Mouse (Mus musculus): ENCODE results near the gene Csnk2a1. TPM values are rescaled to one million over a fixed set of nuclear protein-coding genes. Genes with fewer than 3 reads are reported as not detected.
A peak's percentile ranks its signal among the peaks of the same experiment; 100 is the strongest.

Csnk2a1 gene
- polyA plus RNA-seq (2015; fragmentation: Nextera tagmentation; extraction: Ambion mirVana) = 74.6 and 93.0 TPM in 2 replicates

DNA sequence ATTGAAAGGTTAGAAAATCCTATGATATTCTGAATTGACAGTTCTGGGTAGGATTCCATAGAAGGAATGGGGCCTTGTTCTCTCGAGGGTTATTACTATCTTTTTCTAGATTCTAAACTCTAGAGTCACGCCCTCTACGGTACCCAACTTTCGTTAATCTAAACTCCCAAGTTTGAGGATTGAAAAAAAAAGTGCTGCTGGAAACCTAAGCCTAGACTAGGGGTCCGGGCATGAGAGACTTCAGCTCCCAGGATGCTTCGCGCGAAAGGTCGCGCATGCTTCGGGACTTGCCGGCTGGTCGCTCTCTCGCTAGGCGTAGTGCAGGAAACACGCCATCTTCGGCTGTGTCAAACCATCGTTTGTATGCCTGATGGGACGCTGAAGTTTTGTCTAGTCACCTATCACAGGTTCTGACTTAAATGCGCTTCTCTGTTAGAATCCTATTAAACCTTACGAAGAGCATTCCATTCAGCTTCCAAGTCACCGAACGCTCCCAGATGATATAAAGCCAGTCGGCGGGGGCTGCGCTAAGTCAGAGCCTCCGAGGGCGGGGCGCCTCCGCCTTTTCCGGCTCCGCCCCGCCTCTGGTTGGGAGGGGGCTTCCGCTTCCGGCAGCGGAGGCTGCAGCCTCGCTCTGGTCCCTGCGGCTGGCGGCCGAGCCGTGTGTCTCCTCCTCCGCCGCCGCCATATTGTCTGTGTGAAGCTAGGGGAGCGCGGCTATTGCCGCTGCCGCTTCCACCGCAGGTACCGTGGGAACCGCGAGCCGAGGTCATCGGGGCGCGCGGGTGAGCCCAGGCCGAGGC is at the start of gene Csnk2a1:
TSS of gene Csnk2a1 (plus strand) at position 592 of the 803 bp plus-strand sequence.
- H3K27me3 ChIP-seq = no peaks in the 10 kb centered on the region
- no peaks in the 10 kb centered on the region for H3K9me3 ChIP-seq
- H3K4me2 ChIP-seq = peak within 1 kb of the TSS; percentile 52
- peak within 1 kb of the TSS; percentile 88 for H3K4me3 ChIP-seq
- H3K4me1 ChIP-seq = peaks cover 18% of the 10 kb centered on the region
- peaks cover 4% of the 10 kb centered on the region; the same call in 1 of the 2 replicates for H3K36me3 ChIP-seq
- peak within 1 kb of the TSS; percentile 91 for H3K9ac ChIP-seq
- under 1% methylated on average over 58 of the region's 58 CpGs for WGBS
- peak; percentile 96 for ATAC-seq (ENCODE audit: insufficient number of reproducible peaks, low FRiP score, low TSS enrichment, low read depth)
- H3K27ac ChIP-seq = peak within 1 kb of the TSS; percentile 98

DNA sequence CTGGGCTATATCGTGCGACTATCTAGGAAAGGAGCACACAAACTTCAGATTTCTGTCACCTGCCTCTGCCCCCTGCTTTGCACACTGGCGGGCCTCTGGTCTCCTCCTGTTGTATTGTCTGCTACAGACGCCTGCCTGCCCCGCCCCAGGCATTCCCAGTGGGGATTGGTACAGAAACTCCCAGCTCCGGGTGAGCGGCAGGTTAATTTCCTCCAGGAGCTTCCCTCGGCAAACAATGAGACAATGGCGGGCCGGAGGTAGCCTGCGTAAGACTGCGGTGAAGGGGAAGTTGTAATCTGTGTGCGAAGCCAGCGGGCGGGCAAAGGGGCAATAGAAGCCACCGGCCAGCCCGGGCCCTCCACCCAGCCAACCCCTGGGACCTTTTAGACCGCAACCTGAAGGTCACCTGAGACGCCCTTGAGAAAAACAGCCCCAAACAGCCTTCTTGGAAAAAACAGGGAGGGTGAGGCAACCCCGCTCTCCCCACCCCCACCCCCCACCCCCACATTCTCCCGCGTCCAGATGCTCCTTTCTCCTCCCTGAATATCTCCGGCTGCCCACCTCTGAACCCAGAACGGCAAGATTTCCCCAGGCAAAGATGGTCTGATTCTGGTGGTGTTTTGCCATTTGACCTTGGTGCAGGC is 49.4 kb upstream of the Csnk2a1 start:
- Histone ChIP-seq H3K27me3 (no peaks in the 10 kb centered on the region), H3K4me3 (no peak overlapping the region), H3K36me3 (no peaks in the 10 kb centered on the region), H3K9ac (no peak overlapping the region), H3K27ac (no peak overlapping the region), H3K4me1 (peaks cover 7% of the 10 kb centered on the region; the same call in 1 of the 2 replicates), H3K9me3 (no peaks in the 10 kb centered on the region), H3K4me2 (no peak overlapping the region)
- ATAC-seq (ENCODE audit: insufficient number of reproducible peaks, low FRiP score, low TSS enrichment, low read depth) = no peak
- 18% methylated on average over 24 of the region's 24 CpGs for WGBS

DNA sequence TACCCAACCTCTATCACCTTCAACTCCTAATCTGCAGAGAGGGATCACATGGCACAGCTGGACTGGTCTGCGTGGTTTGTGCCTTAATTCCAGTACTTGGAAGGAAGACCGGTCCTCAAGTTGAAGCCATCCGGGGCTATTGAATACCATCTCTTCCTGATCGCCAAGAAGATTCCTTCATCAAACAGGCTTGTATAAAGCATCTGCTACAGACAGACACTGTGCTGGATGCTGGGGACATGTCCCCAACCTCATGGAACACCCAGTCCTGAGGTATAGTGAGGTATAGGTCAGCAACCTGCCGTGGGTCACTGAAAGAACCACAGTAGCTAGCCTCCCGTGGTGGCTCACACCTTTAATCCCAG is 48.9 kb upstream of the Csnk2a1 start:
- 78% methylated on average over 6 of the region's 6 CpGs for WGBS
- no peak overlapping the region for H3K27ac ChIP-seq
- no peak for ATAC-seq (ENCODE audit: insufficient number of reproducible peaks, low FRiP score, low TSS enrichment, low read depth)
- no peaks in the 10 kb centered on the region for H3K9me3 ChIP-seq
- no peak overlapping the region for H3K4me2 ChIP-seq
- H3K4me3 ChIP-seq = no peak overlapping the region
- H3K4me1 ChIP-seq = peaks cover 7% of the 10 kb centered on the region; the same call in 1 of the 2 replicates
- H3K9ac ChIP-seq = no peak overlapping the region
- no peaks in the 10 kb centered on the region for H3K36me3 ChIP-seq
- no peaks in the 10 kb centered on the region for H3K27me3 ChIP-seq

DNA sequence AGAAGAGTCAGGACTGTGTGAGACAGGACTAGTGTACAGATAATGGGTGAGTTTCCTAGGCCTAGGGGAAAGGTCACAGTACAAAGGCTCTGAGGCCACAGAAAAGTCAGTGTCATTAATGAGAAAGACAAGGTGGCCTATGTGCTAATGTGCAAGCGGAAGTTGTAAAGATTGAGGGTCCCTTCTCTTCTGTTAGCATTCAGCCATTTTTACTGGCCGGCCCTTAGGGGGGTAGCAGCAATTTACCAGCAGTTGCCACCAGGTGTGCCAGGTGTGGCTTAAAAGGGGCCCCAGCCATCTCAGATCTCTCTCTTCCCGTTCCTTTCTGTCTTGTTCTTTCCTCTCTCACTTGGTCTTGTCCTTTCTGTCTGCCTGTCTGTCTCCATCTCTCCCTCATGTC is 48.3 kb upstream of the Csnk2a1 start:
- ATAC-seq (ENCODE audit: insufficient number of reproducible peaks, low FRiP score, low TSS enrichment, low read depth) = no peak
- no peak overlapping the region for H3K9ac ChIP-seq
- H3K4me1 ChIP-seq = peaks cover 7% of the 10 kb centered on the region; the same call in 1 of the 2 replicates
- H3K36me3 ChIP-seq = no peaks in the 10 kb centered on the region
- H3K27ac ChIP-seq = no peak overlapping the region
- H3K4me3 ChIP-seq = no peak overlapping the region
- no peaks in the 10 kb centered on the region for H3K27me3 ChIP-seq
- H3K9me3 ChIP-seq = no peaks in the 10 kb centered on the region
- H3K4me2 ChIP-seq = no peak overlapping the region
- whole genome bisulfite sequencing = 58% methylated on average over 3 of the region's 3 CpGs

DNA sequence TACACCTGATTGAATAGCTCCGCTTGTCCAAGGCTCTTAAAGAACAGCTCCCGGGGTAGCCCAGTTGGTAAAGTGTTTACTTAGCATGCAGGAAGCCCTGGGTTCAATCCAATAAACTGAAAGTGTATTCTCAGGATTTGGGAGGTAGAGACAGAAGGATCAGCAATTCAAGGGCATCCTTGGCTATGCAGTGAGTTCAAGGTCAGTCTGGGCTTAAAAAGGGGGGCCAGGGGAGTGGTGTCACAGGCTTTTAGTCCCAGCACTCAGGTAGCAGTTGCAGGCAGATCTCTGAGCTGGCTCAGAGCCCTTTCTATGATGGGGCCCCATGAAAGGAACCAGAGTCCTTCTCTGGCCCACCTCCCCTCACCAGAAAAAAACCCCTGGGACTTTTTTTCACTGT is 47.3 kb upstream of the Csnk2a1 start:
- Histone ChIP-seq H3K4me1 (peaks cover 7% of the 10 kb centered on the region; the same call in 1 of the 2 replicates), H3K36me3 (no peaks in the 10 kb centered on the region), H3K4me2 (no peak overlapping the region), H3K9ac (no peak overlapping the region), H3K27me3 (no peaks in the 10 kb centered on the region), H3K27ac (no peak overlapping the region), H3K4me3 (no peak overlapping the region), H3K9me3 (no peaks in the 10 kb centered on the region)
- no peak for ATAC-seq (ENCODE audit: insufficient number of reproducible peaks, low FRiP score, low TSS enrichment, low read depth)
- WGBS = 78% methylated on average over 2 of the region's 2 CpGs

DNA sequence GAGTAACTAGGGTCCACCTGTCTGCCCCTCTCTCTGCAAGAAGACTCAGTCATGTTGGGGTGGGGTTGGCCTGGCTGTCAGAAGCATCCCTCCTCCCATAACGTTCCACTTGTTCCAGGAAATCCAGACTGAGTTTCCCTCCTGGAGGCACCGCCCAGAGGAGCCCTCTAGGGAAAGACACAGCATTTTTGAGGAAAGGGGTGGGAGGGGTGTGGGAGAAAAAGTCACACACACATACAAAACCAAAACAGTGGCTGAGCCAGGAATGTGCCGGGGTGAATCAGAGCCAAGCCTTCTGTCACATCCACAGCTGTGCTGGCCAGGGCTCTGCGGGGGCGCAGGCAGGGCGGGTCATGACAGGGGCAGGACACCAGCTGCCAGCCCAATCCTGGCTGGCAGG is 46.3 kb upstream of the Csnk2a1 start:
- Histone ChIP-seq H3K27ac (no peak overlapping the region), H3K4me3 (no peak overlapping the region), H3K4me1 (peaks cover 7% of the 10 kb centered on the region; the same call in 1 of the 2 replicates), H3K9ac (no peak overlapping the region), H3K4me2 (no peak overlapping the region), H3K36me3 (no peaks in the 10 kb centered on the region), H3K27me3 (no peaks in the 10 kb centered on the region), H3K9me3 (no peaks in the 10 kb centered on the region)
- 53% methylated on average over 6 of the region's 6 CpGs for WGBS
- peak; percentile 80 for ATAC-seq (ENCODE audit: insufficient number of reproducible peaks, low FRiP score, low TSS enrichment, low read depth)

DNA sequence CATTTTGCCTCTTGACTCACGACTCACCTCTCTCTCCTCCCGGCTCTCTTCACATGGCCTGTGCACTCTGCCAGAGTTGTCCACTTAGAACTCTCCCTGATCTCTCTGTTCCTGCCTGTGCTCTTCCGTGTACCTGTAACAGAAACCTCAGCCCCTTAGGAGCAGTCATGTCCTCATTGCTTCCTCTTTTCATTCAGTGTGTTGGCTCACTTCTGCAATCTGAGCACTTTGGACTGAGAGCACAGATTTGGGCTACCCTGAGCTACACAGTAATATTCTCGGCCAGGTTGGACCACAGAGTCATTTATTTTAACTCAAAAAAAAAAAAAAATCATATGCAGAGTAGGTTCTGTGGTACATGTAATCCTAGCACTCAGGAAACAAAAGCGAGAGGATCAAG is 39.5 kb upstream of the Csnk2a1 start:
- ATAC-seq (ENCODE audit: insufficient number of reproducible peaks, low FRiP score, low TSS enrichment, low read depth) = no peak
- Histone ChIP-seq H3K4me3 (no peak overlapping the region), H3K4me2 (no peak overlapping the region), H3K9ac (no peak overlapping the region), H3K36me3 (no peaks in the 10 kb centered on the region), H3K4me1 (no peaks in the 10 kb centered on the region), H3K27me3 (no peaks in the 10 kb centered on the region), H3K9me3 (no peaks in the 10 kb centered on the region), H3K27ac (no peak overlapping the region)
- WGBS = 78% methylated on average over 5 of the region's 5 CpGs

DNA sequence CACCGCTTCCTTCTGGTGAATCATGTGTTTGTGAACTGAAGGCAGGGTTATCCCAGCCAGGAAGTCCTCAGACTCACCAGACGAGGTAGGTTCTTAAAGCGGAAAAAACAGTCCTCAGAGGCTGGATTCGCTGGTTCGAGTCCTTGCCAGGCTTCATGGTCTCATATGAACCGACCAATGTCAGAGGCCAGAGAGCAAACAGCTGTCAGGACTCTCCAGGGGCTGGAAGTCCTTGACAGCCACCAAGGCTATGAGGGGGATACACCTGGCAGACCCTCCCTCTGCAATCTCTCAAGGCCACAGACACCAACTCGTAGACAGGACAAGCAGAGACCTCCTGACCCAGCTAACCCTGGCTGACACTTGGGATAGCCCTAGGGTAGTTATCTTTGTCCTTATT is 37.4 kb upstream of the Csnk2a1 start:
- Histone ChIP-seq H3K36me3 (no peaks in the 10 kb centered on the region), H3K4me3 (no peak overlapping the region), H3K9me3 (no peaks in the 10 kb centered on the region), H3K9ac (no peak overlapping the region), H3K27me3 (no peaks in the 10 kb centered on the region), H3K27ac (no peak overlapping the region), H3K4me1 (no peaks in the 10 kb centered on the region), H3K4me2 (no peak overlapping the region)
- ATAC-seq (ENCODE audit: insufficient number of reproducible peaks, low FRiP score, low TSS enrichment, low read depth) = no peak
- 61% methylated on average over 7 of the region's 7 CpGs for WGBS

DNA sequence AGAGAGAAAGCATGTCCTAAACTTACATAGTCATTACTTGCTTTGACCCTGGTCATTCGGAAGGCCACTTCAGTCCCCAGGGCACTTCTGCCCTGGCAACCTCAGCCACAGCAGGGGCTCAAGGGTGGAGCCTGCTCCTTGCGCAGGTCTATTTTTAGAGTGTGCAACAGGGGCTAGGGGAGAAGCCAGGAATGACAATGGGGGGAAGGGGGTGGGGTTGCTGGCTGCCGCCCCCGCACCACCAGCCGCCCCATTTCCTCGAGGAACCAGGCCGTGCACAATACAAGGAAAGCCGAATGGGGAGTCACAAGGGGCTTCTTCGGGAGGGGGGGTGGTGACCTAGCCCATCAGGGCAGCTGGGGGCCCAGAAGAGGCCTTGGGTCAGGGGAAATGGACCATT is 37.0 kb upstream of the Csnk2a1 start:
- WGBS = 63% methylated on average over 9 of the region's 9 CpGs
- no peak overlapping the region for H3K27ac ChIP-seq
- H3K4me1 ChIP-seq = no peaks in the 10 kb centered on the region
- H3K4me2 ChIP-seq = no peak overlapping the region
- H3K27me3 ChIP-seq = no peaks in the 10 kb centered on the region
- ATAC-seq (ENCODE audit: insufficient number of reproducible peaks, low FRiP score, low TSS enrichment, low read depth) = no peak
- no peaks in the 10 kb centered on the region for H3K9me3 ChIP-seq
- H3K4me3 ChIP-seq = no peak overlapping the region
- no peaks in the 10 kb centered on the region for H3K36me3 ChIP-seq
- no peak overlapping the region for H3K9ac ChIP-seq

DNA sequence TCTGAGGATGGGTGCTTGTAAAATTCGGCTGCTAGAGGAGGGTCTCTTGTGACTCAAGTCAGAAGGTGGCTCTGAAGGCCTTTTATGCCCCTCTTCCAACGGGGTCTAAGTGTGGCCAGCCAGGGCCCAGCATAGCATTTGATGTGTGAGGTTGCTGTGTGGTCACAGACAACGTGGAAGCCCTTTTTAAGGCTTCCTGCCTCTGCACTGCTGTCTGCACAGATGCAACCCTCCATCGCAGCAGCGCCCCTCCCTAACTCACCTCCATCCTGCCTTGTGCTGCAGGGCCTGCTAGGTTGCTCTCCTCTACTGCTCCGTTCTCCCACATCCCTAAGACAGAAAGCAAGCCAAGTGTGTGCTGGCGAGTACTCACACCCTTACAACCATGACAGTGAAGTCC is 36.5 kb upstream of the Csnk2a1 start:
- H3K27ac ChIP-seq = no peak overlapping the region

DNA sequence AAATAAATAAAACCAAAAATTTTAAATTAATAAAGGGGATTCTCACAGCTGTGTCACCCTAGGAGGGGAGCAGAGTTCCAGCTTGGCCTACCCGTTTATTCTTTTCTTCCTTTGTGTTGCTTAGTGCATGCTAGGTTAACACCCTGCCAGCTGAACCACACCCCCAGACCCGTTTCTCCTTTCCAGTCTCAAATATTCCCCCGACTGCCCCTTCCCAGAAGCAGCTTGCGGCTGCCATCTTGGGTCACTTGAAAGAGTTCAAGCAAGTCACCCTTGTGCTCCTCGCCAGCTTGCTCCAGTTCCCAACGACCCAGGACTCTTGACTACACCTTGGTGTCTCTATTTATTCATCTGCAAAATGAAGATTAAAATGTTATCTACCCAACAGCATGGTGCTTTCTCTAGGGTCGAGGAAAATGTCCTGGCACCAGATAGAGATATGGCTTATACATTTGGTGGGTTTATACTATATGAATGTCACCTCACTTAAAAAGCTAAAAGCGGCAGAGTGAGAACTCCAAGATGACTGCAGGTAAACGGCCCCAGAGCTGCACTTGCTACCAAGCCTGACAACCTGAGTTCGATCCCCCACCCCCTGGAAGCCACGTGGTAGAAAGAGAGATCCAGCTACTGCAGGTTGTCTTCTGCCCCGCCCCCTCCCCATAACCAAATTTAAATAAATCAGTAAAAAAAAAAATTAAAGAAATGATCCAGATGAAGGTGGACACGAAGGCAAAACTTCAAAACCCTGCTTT is 33.9 kb upstream of the Csnk2a1 start:
- Histone ChIP-seq H3K4me1 (no peaks in the 10 kb centered on the region), H3K27ac (no peak overlapping the region), H3K9me3 (no peaks in the 10 kb centered on the region), H3K27me3 (no peaks in the 10 kb centered on the region), H3K36me3 (no peaks in the 10 kb centered on the region), H3K4me3 (no peak overlapping the region), H3K9ac (no peak overlapping the region), H3K4me2 (no peak overlapping the region)
- no peak for ATAC-seq (ENCODE audit: insufficient number of reproducible peaks, low FRiP score, low TSS enrichment, low read depth)
- WGBS = 73% methylated on average over 13 of the region's 13 CpGs

More for the DNA sequence above, 36.5 kb upstream of the Csnk2a1 start:
- WGBS = 73% methylated on average over 7 of the region's 7 CpGs
- Histone ChIP-seq H3K9ac (no peak overlapping the region), H3K4me3 (no peak overlapping the region), H3K9me3 (no peaks in the 10 kb centered on the region), H3K4me2 (no peak overlapping the region), H3K4me1 (no peaks in the 10 kb centered on the region), H3K27me3 (no peaks in the 10 kb centered on the region), H3K36me3 (no peaks in the 10 kb centered on the region)
- no peak for ATAC-seq (ENCODE audit: insufficient number of reproducible peaks, low FRiP score, low TSS enrichment, low read depth)

DNA sequence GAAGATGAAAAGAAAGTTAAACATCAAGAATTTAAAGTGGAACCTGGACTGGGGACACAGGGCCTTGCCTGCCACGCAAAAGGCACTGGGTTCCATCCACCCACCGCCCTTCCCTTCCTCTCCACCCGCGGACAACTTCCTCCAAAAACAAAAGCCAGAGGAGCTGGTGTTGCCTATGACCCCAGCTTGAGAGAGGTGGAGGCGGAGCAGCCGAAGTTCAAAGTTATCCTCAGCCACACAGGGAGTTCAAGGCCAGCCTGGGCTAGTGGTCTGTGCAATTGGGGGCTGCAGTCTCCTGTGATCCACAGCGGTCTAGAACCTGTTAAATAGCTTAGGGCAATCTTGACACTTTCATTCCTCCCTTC is 33.3 kb upstream of the Csnk2a1 start:
- H3K27ac ChIP-seq = no peak overlapping the region
- no peak for ATAC-seq (ENCODE audit: insufficient number of reproducible peaks, low FRiP score, low TSS enrichment, low read depth)
- H3K4me2 ChIP-seq = no peak overlapping the region
- WGBS = 67% methylated on average over 7 of the region's 7 CpGs
- H3K4me3 ChIP-seq = no peak overlapping the region
- no peak overlapping the region for H3K9ac ChIP-seq
- no peaks in the 10 kb centered on the region for H3K27me3 ChIP-seq
- H3K36me3 ChIP-seq = no peaks in the 10 kb centered on the region
- no peaks in the 10 kb centered on the region for H3K4me1 ChIP-seq
- H3K9me3 ChIP-seq = no peaks in the 10 kb centered on the region
